Mouse (Mus musculus) limb, embryonic 10.5 days (tissue): ENCODE data around the gene Ttc12. TPM values are rescaled to one million over a fixed set of nuclear protein-coding genes. Genes with fewer than 3 reads are reported as not detected.
A peak's percentile ranks its signal among the peaks of the same experiment; 100 is the strongest.

Source experiments
- DNase-seq: peaks from one replicate; pipeline ENCODE4 v3.0.0-alpha.2; 2017; ENCODE audit warnings: low spot score
- H3K27ac ChIP-seq: fragments of 300-500 bp; sonication (generic); 2 replicates; pipeline ENCODE4 v1.5.1; 2016; ENCODE audit warnings: mild to moderate bottlenecking
- H3K27me3 ChIP-seq: fragments of 300-500 bp; sonication (generic); 2 replicates; pipeline ENCODE4 v1.6.1; 2016; ENCODE audit warnings: low read depth, mild to moderate bottlenecking; ENCODE audit not compliant: poor library complexity, severe bottlenecking
- H3K36me3 ChIP-seq: fragments of 300-500 bp; sonication (generic); 2 replicates; pipeline ENCODE4 v1.6.1; 2016; ENCODE audit warnings: mild to moderate bottlenecking, moderate library complexity
- H3K4me1 ChIP-seq: fragments of 300-500 bp; sonication (generic); 2 replicates; pipeline ENCODE4 v1.6.1; 2016
- H3K4me3 ChIP-seq: fragments of 300-500 bp; sonication (generic); 2 replicates; pipeline ENCODE4 v1.5.1; 2016; ENCODE audit warnings: mild to moderate bottlenecking, moderate library complexity
- H3K9me3 ChIP-seq: fragments of 300-500 bp; sonication (generic); replicated peaks from 2 replicates; pipeline ENCODE4 v1.6.1; 2016; ENCODE audit warnings: mild to moderate bottlenecking
- WGBS: fragments of 180-500 bp; shearing (Covaris S2); methylation state at CpG from one replicate; pipeline ENCODE4 v1.1.7; 2016; 5-methylcytosine and 5-hydroxymethylcytosine counted together
- polyA plus RNA-seq: library from polyadenylated mRNA; unstranded; fragments of >200 nt; fragmentation: Nextera tagmentation; extraction: Ambion mirVana; gene quantifications from 2 replicates; pipeline ENCODE4 v1.2.1, GENCODE M21; 2016

Gene Ttc12
- 1.2 and 1.7 TPM in 2 replicates for polyA plus RNA-seq

GRCm38 (mm10) chr9:49485892-49486311 lies at the start of gene Ttc12:
TSS of gene Ttc12 (minus strand) at chr9:49486225.
- H3K4me1 ChIP-seq = peaks cover 40% of the 10 kb centered on the region
- peak within 1 kb of the TSS; percentile 66 for H3K4me3 ChIP-seq
- no peaks in the 10 kb centered on the region for H3K36me3 ChIP-seq
- DNase-seq = peak; percentile 84
- WGBS = 1% methylated on average over 18 of the region's 18 CpGs
- H3K27me3 ChIP-seq = 0 out of 2 replicates have a peak, but pooled peaks cover 12% of the 10 kb centered on the region
- H3K27ac ChIP-seq = peak within 1 kb of the TSS; percentile 78
- no peaks in the 10 kb centered on the region for H3K9me3 ChIP-seq

GRCm38 (mm10) chr9:49534958-49535357 lies 48.9 kb upstream of the Ttc12 start:
- 45% methylated on average over 4 of the region's 4 CpGs for WGBS
- Histone ChIP-seq H3K27me3 (no peaks in the 10 kb centered on the region), H3K4me1 (peaks cover 45% of the 10 kb centered on the region), H3K27ac (peak overlapping the region; percentile 61; the same call in 1 of the 2 replicates), H3K9me3 (no peaks in the 10 kb centered on the region), H3K36me3 (no peaks in the 10 kb centered on the region), H3K4me3 (no peak overlapping the region)
- DNase-seq = no peak

GRCm38 (mm10) chr9:49533912-49534491 lies 48.0 kb upstream of the Ttc12 start:
- DNase-seq = no peak
- Histone ChIP-seq H3K4me1 (peaks cover 48% of the 10 kb centered on the region), H3K9me3 (no peaks in the 10 kb centered on the region), H3K27me3 (no peaks in the 10 kb centered on the region), H3K36me3 (no peaks in the 10 kb centered on the region), H3K27ac (peak overlapping the region; percentile 61), H3K4me3 (no peak overlapping the region)
- WGBS = 22% methylated on average over 8 of the region's 8 CpGs

- Histone ChIP-seq H3K27ac (no peak overlapping the region), H3K4me3 (no peak overlapping the region), H3K36me3 (no peaks in the 10 kb centered on the region), H3K4me1 (peaks cover 48% of the 10 kb centered on the region), H3K9me3 (no peaks in the 10 kb centered on the region), H3K27me3 (no peaks in the 10 kb centered on the region)
- WGBS = 75% methylated on average over 7 of the region's 7 CpGs
- no peak for DNase-seq
Observed at GRCm38 (mm10) chr9:49533455-49533854, 47.4 kb upstream of the Ttc12 start.

- no peak overlapping the region for H3K27ac ChIP-seq
- H3K27me3 ChIP-seq = no peaks in the 10 kb centered on the region
- 93% methylated on average over 6 of the region's 6 CpGs for WGBS
- H3K36me3 ChIP-seq = no peaks in the 10 kb centered on the region
- no peak for DNase-seq
- no peaks in the 10 kb centered on the region for H3K9me3 ChIP-seq
- peaks cover 50% of the 10 kb centered on the region for H3K4me1 ChIP-seq
- H3K4me3 ChIP-seq = no peak overlapping the region
Observed at GRCm38 (mm10) chr9:49531833-49532232, 45.8 kb upstream of the Ttc12 start.

GRCm38 (mm10) chr9:49531257-49531656 lies 45.2 kb upstream of the Ttc12 start:
- WGBS = 33% methylated on average over 7 of the region's 7 CpGs

GRCm38 (mm10) chr9:49530739-49531138 lies 44.7 kb upstream of the Ttc12 start:
- no peaks in the 10 kb centered on the region for H3K9me3 ChIP-seq
- H3K4me3 ChIP-seq = no peak overlapping the region
- H3K36me3 ChIP-seq = no peaks in the 10 kb centered on the region
- 27% methylated on average over 4 of the region's 4 CpGs for WGBS
- H3K27ac ChIP-seq = no peak overlapping the region
- H3K4me1 ChIP-seq = peaks cover 40% of the 10 kb centered on the region
- DNase-seq = no peak
- no peaks in the 10 kb centered on the region for H3K27me3 ChIP-seq

More at GRCm38 (mm10) chr9:49531257-49531656, 45.2 kb upstream of the Ttc12 start:
- Histone ChIP-seq H3K27ac (no peak overlapping the region), H3K36me3 (no peaks in the 10 kb centered on the region), H3K27me3 (no peaks in the 10 kb centered on the region), H3K4me1 (peaks cover 45% of the 10 kb centered on the region), H3K4me3 (no peak overlapping the region), H3K9me3 (no peaks in the 10 kb centered on the region)
- no peak for DNase-seq

GRCm38 (mm10) chr9:49529366-49529959 lies 43.4 kb upstream of the Ttc12 start:
- Histone ChIP-seq H3K4me3 (no peak overlapping the region), H3K36me3 (no peaks in the 10 kb centered on the region), H3K9me3 (no peaks in the 10 kb centered on the region), H3K27ac (no peak overlapping the region), H3K27me3 (no peaks in the 10 kb centered on the region), H3K4me1 (peaks cover 37% of the 10 kb centered on the region)
- WGBS = 66% methylated on average over 8 of the region's 8 CpGs
- DNase-seq = no peak

GRCm38 (mm10) chr9:49528943-49529342 lies 42.9 kb upstream of the Ttc12 start:
- Histone ChIP-seq H3K9me3 (no peaks in the 10 kb centered on the region), H3K4me1 (peaks cover 37% of the 10 kb centered on the region), H3K27ac (no peak overlapping the region), H3K4me3 (no peak overlapping the region), H3K36me3 (no peaks in the 10 kb centered on the region), H3K27me3 (no peaks in the 10 kb centered on the region)
- 59% methylated on average over 10 of the region's 10 CpGs for WGBS
- DNase-seq = peak; percentile 61

GRCm38 (mm10) chr9:49528026-49528425 lies 42.0 kb upstream of the Ttc12 start:
- peaks cover 33% of the 10 kb centered on the region for H3K4me1 ChIP-seq
- H3K27me3 ChIP-seq = no peaks in the 10 kb centered on the region
- no peak for DNase-seq
- no peaks in the 10 kb centered on the region for H3K36me3 ChIP-seq
- no peak overlapping the region for H3K27ac ChIP-seq
- 86% methylated on average over 5 of the region's 5 CpGs for WGBS
- H3K9me3 ChIP-seq = no peaks in the 10 kb centered on the region
- no peak overlapping the region for H3K4me3 ChIP-seq

- WGBS = 66% methylated on average over 8 of the region's 8 CpGs
Observed at GRCm38 (mm10) chr9:49527340-49527739, 41.3 kb upstream of the Ttc12 start.

GRCm38 (mm10) chr9:49524721-49525120 lies 38.7 kb upstream of the Ttc12 start:
- no peak for DNase-seq
- H3K4me3 ChIP-seq = no peak overlapping the region
- H3K27ac ChIP-seq = no peak overlapping the region
- peaks cover 15% of the 10 kb centered on the region for H3K4me1 ChIP-seq
- H3K36me3 ChIP-seq = 0 out of 2 replicates have a peak, but pooled peaks cover under 1% of the 10 kb centered on the region
- no peaks in the 10 kb centered on the region for H3K9me3 ChIP-seq
- no peaks in the 10 kb centered on the region for H3K27me3 ChIP-seq
- 70% methylated on average over 9 of the region's 9 CpGs for WGBS

More at GRCm38 (mm10) chr9:49527340-49527739, 41.3 kb upstream of the Ttc12 start:
- Histone ChIP-seq H3K4me3 (no peak overlapping the region), H3K9me3 (no peaks in the 10 kb centered on the region), H3K27me3 (no peaks in the 10 kb centered on the region), H3K27ac (no peak overlapping the region), H3K36me3 (no peaks in the 10 kb centered on the region), H3K4me1 (peaks cover 33% of the 10 kb centered on the region)
- no peak for DNase-seq

- no peak for DNase-seq
- H3K27me3 ChIP-seq = no peaks in the 10 kb centered on the region
- H3K9me3 ChIP-seq = no peaks in the 10 kb centered on the region
- WGBS = 92% methylated on average over 9 of the region's 9 CpGs
- no peak overlapping the region for H3K4me3 ChIP-seq
- H3K36me3 ChIP-seq = 0 out of 2 replicates have a peak, but pooled peaks cover 2% of the 10 kb centered on the region
- peaks cover 15% of the 10 kb centered on the region for H3K4me1 ChIP-seq
- no peak overlapping the region for H3K27ac ChIP-seq
Observed at GRCm38 (mm10) chr9:49523881-49524280, 37.9 kb upstream of the Ttc12 start.
